Mouse (Mus musculus): Measurements from ENCODE around the gene Atp6v0a4. TPM values are rescaled to one million over a fixed set of nuclear protein-coding genes. Genes with fewer than 3 reads are reported as not detected.

Atp6v0a4 gene
- polyA plus RNA-seq (2017; shearing (Covaris generic)) = not detected

DNA sequence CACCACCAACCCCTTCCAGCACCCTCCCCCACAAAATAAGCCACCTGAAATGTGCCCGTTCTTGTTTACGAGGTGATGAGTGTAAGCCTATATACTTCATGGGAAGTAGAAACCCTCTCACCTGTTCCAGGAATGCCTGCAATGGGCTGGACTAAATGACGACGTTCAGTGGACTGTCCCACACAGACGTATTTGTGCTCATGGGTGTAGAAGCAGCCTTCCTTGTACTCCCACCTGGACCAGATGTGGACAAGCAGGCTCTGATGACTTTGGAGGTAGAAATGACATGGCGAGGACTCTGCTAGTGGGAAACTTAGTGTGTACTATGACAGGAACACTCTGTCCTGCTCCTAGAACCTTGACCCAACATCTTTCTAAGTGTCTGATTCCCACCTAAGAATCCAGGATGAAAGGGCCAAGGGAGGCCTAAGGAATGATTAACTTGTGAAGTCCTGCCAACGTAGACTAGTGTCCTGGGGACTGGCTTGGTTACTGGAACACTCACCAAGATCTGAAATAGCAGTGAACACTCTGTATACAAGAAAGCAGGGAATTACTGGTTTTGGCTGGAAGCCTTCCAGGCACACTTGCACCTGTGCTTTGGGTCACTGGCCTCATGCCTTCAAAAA, at the start of gene Atp6v0a4:
Gene Atp6v0a4 (minus strand): TSS at position 380 of the 629 bp plus-strand sequence.

DNA sequence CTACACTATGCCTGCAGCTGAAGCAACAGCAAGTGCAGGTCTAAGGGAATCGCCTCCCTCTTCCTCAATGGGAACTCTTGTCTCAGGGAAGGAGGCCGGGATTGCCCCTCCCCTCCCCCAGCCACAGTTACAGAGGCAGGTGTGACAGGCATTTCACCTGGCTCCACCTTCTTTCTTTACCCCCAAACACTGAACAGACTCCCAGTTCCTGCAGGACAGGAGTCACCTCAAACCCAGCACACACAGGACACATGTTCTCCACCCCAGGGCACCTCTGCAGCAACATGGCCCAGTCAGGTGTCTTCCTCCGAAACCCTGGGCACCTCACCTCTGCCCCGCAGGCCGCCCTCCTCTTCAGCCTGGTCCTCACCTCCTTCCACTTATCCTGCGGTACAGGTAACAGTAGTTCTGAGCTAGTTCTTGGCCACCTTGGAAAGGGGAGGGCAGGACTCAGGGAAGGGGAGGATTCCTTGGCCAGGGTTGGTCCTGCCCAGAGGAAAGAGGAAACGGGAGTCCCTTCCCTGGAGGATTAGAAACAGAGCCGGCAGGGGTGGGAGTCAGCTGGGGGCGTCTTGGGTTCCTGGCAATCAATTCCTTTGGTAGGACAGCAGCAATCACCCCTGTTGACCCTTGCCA, 15.1 kb downstream of the Atp6v0a4 start, which contains the start of gene Tmem213:
Gene Tmem213 (plus strand): TSS at position 96 of the 636 bp plus-strand sequence.

DNA sequence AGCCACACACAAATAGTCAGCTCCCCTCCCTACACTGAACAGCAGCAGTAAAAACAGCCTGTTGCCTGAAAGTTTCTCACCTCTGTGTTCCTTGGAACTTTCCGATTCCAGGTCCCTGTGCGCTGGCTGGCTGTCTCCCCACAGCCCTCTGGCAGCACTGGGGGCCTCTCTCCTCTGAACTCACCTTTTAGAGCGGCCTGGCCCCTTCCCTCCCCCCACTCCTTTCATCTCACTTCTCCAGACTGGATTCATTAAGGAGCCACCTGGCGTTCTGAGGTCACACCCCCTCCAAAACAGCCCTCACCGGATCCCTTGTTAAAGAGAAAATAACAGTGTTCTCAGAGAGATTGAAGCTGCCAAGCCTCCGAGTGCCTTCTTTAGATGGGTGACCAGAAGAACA, 77.5 kb downstream of the Atp6v0a4 start, which contains the start of gene Svopl:
Gene Svopl (minus strand): TSS at position 159 of the 400 bp plus-strand sequence.

Other genes with a start within 250 kb of the Atp6v0a4 start
- not detected for gene Svopl, start 77.6 kb downstream of the Atp6v0a4 start, polyA plus RNA-seq (2017; shearing (Covaris generic))
- not detected for gene Tmem213, start 15.3 kb downstream of the Atp6v0a4 start, polyA plus RNA-seq (2017; shearing (Covaris generic))
- not detected for gene D630045J12Rik, start 129.4 kb upstream of the Atp6v0a4 start, polyA plus RNA-seq (2017; shearing (Covaris generic))
- 0.57 TPM for gene Zc3hav1l, start 174.7 kb upstream of the Atp6v0a4 start, polyA plus RNA-seq (2017; shearing (Covaris generic))
- 129 TPM for gene Zc3hav1, start 230.0 kb upstream of the Atp6v0a4 start, polyA plus RNA-seq (2017; shearing (Covaris generic))